31 mouse cellular contexts compared by ENCODE assay signal in the genomic region with DNA sequence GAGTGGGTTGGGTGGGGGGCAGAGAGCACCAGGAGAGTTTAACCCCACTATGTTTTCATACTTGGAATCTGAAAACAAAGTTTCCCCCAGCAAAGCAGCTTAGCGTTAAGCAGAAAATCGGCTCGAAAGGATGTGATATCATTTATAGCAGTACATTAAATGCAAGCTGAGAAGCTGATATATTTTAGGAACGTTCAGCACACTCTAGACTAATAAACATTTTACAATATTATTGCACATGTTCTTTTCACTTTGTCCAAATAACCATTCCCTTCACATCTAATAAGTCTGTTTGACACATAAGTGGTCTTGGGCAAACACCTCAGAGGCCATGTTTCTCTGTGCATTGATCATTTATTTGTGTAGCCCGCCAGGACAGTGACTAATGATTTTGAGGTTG. TPM values are rescaled to one million over a fixed set of nuclear protein-coding genes. Genes with fewer than 3 reads are reported as not detected.
"Had no signal": no experiment of that assay in that cellular context is flagged by ENCODE, and none has a peak within 500 bp of the region (broad histone marks: within the 10 kb centered on the region; RNA-seq: fewer than 3 reads in every experiment).

No protein-coding gene starts in this region.

- H3K27me3 ChIP-seq: kidney, embryonic 15.5 days; liver, embryonic 13.5 days had no signal

- H3K4me3 ChIP-seq: gastrocnemius, adult 2 months; heart, embryonic 10.5 days; heart, embryonic 12.5 days; hindbrain, embryonic 10.5 days; hindbrain, embryonic 12.5 days; kidney, embryonic 15.5 days; liver, embryonic 13.5 days had no signal

- H3K9ac ChIP-seq: heart, embryonic 12.5 days; hindbrain, embryonic 12.5 days; hindbrain, embryonic 14.5 days; kidney, embryonic 15.5 days; liver, embryonic 13.5 days had no signal

- ATAC-seq: hindbrain, embryonic 16.5 days; intestine, embryonic 16.5 days had no signal

- H3K4me2 ChIP-seq: heart, embryonic 12.5 days; hindbrain, embryonic 12.5 days; hindbrain, embryonic 14.5 days; kidney, embryonic 15.5 days; liver, embryonic 11.5 days; liver, embryonic 13.5 days had no signal

- H3K27ac ChIP-seq: gastrocnemius, adult 2 months; heart, embryonic 10.5 days; hindbrain, embryonic 10.5 days; hindbrain, embryonic 12.5 days; hindbrain, embryonic 14.5 days; kidney, embryonic 15.5 days; kidney, postnatal 0 days; liver, embryonic 13.5 days had no signal

- DNase-seq: gastrocnemius, adult 2 months; gastrocnemius, postnatal 10 days; gastrocnemius, postnatal 25 days; heart, adult 18-20 months; heart, postnatal 10 days; heart, postnatal 4 days; kidney, adult 11 months; kidney, adult 2 months; kidney, adult 9 months; kidney, postnatal 14 days; kidney, postnatal 36 days; layer of hippocampus, adult 9-11 months; layer of hippocampus, postnatal 36 days; left cerebral cortex, postnatal 4 days; liver; liver, embryonic 13.5 days had no signal

- H3K36me3 ChIP-seq: heart, embryonic 10.5 days; heart, embryonic 12.5 days; hindbrain, embryonic 10.5 days; hindbrain, embryonic 12.5 days; kidney, embryonic 15.5 days; liver, embryonic 13.5 days had no signal

- H3K4me1 ChIP-seq: heart, embryonic 10.5 days; heart, embryonic 12.5 days; hindbrain, embryonic 10.5 days; hindbrain, embryonic 12.5 days; kidney, embryonic 15.5 days; liver, embryonic 13.5 days had no signal

- H3K9me3 ChIP-seq: heart, embryonic 10.5 days; heart, embryonic 12.5 days; hindbrain, embryonic 10.5 days; hindbrain, embryonic 12.5 days; kidney, embryonic 15.5 days; liver, embryonic 13.5 days had no signal

RNA-seq across cellular contexts. Expression of a gene that starts 17.4 kb away (rescaled TPM):
- polyA plus RNA-seq: frontal cortex, adult 2 months; heart, embryonic 10.5 days; heart, embryonic 12.5 days; heart, embryonic 14.5 days; heart, embryonic 16.5 days; hindbrain, embryonic 10.5 days; hindbrain, embryonic 12.5 days; hindbrain, embryonic 14.5 days; hindbrain, embryonic 16.5 days; intestine, embryonic 14.5 days; intestine, embryonic 16.5 days; kidney, adult 2 months; large intestine, adult 2 months; liver, embryonic 11.5 days; liver, embryonic 13.5 days had no signal
